Mouse (Mus musculus) forebrain, embryonic 10.5 days (tissue): ENCODE data around the gene Smarcd1. TPM values are rescaled to one million over a fixed set of nuclear protein-coding genes. Genes with fewer than 3 reads are reported as not detected.
A peak's percentile ranks its signal among the peaks of the same experiment; 100 is the strongest.
"Not testable (repeated sequence)": the region's sequence is repeated elsewhere in the genome, so short reads cannot be mapped to it uniquely, and the experiment has no call there.

ENCODE experiments used
- DNase-seq: peaks from one replicate; pipeline ENCODE4 v3.0.0-alpha.2; 2017; ENCODE audit warnings: low spot score; ENCODE audit errors: extremely low spot score
- H3K27ac ChIP-seq: fragments of 300-500 bp; sonication (generic); 2 replicates; pipeline ENCODE4 v1.5.1; 2016; ENCODE audit warnings: mild to moderate bottlenecking
- H3K27me3 ChIP-seq: fragments of 300-500 bp; sonication (generic); 2 replicates; pipeline ENCODE4 v1.6.1; 2016; ENCODE audit warnings: mild to moderate bottlenecking; ENCODE audit not compliant: poor library complexity, severe bottlenecking
- H3K36me3 ChIP-seq: fragments of 300-500 bp; sonication (generic); replicated peaks from 2 replicates; pipeline ENCODE4 v1.6.1; 2016; ENCODE audit warnings: mild to moderate bottlenecking, moderate library complexity
- H3K4me1 ChIP-seq: fragments of 300-500 bp; sonication (generic); 2 replicates; pipeline ENCODE4 v1.6.1; 2016
- H3K4me3 ChIP-seq: fragments of 300-500 bp; sonication (generic); 2 replicates; pipeline ENCODE4 v1.5.1; 2016; ENCODE audit warnings: mild to moderate bottlenecking, moderate library complexity
- H3K9me3 ChIP-seq: fragments of 300-500 bp; sonication (generic); 2 replicates; pipeline ENCODE4 v1.6.1; 2016; ENCODE audit warnings: mild to moderate bottlenecking, moderate library complexity
- WGBS: fragments of 180-500 bp; shearing (Covaris S2); methylation state at CpG from one replicate; pipeline ENCODE4 v1.1.7; 2016; 5-methylcytosine and 5-hydroxymethylcytosine counted together
- polyA plus RNA-seq: library from polyadenylated mRNA; unstranded; fragments of >200 nt; fragmentation: Nextera tagmentation; extraction: Ambion mirVana; gene quantifications from 2 replicates; pipeline ENCODE4 v1.2.1, GENCODE M21; 2016

Smarcd1 gene
- polyA plus RNA-seq, 1 experiment from 2014 or later = 91.5 TPM

- no peaks in the 10 kb centered on the region for H3K9me3 ChIP-seq
- peaks cover 46% of the 10 kb centered on the region for H3K27me3 ChIP-seq
- 0 out of 2 replicates have a peak overlapping the region, but pooled peaks have one; percentile 6 for H3K27ac ChIP-seq
- H3K4me3 ChIP-seq = no peak overlapping the region
- DNase-seq = no peak
- H3K4me1 ChIP-seq = peaks cover 30% of the 10 kb centered on the region
- 63% methylated on average over 9 of the region's 9 CpGs for WGBS
- H3K36me3 ChIP-seq = no peaks in the 10 kb centered on the region
These were observed 10.0 kb upstream of the Smarcd1 start for GRCm38 (mm10) chr15:99691976-99692375.

GRCm38 (mm10) chr15:99697309-99697708 is 4.6 kb upstream of the Smarcd1 start:
- no peak for DNase-seq

GRCm38 (mm10) chr15:99698533-99699085 is 3.3 kb upstream of the Smarcd1 start:
- 38% methylated on average over 20 of the region's 20 CpGs for WGBS
- Histone ChIP-seq H3K27ac (no peak overlapping the region), H3K27me3 (peaks cover 35% of the 10 kb centered on the region), H3K9me3 (no peaks in the 10 kb centered on the region), H3K4me1 (peaks cover 50% of the 10 kb centered on the region), H3K36me3 (peaks cover 6% of the 10 kb centered on the region), H3K4me3 (peak overlapping the region; percentile 7; the same call in 1 of the 2 replicates)
- DNase-seq = no peak

More at GRCm38 (mm10) chr15:99697309-99697708, 4.6 kb upstream of the Smarcd1 start:
- Histone ChIP-seq H3K4me1 (peaks cover 37% of the 10 kb centered on the region), H3K4me3 (no peak overlapping the region), H3K9me3 (no peaks in the 10 kb centered on the region), H3K36me3 (no peaks in the 10 kb centered on the region), H3K27me3 (peaks cover 44% of the 10 kb centered on the region), H3K27ac (no peak overlapping the region)
- WGBS = 36% methylated on average over 2 of the region's 2 CpGs

- Histone ChIP-seq H3K4me3 (no peak overlapping the region), H3K4me1 (peaks cover 52% of the 10 kb centered on the region), H3K27ac (no peak overlapping the region), H3K27me3 (peaks cover 35% of the 10 kb centered on the region), H3K9me3 (no peaks in the 10 kb centered on the region), H3K36me3 (peaks cover 17% of the 10 kb centered on the region)
- no peak for DNase-seq
- 93% methylated on average over 10 of the region's 10 CpGs for WGBS
These were observed 2.2 kb upstream of the Smarcd1 start for GRCm38 (mm10) chr15:99699715-99700114.

GRCm38 (mm10) chr15:99700219-99701106 is 1.5 kb upstream of the Smarcd1 start:
- no peak overlapping the region for H3K27ac ChIP-seq
- peaks cover 55% of the 10 kb centered on the region for H3K4me1 ChIP-seq
- no peaks in the 10 kb centered on the region for H3K9me3 ChIP-seq
- DNase-seq = no peak
- WGBS = 89% methylated on average over 18 of the region's 18 CpGs
- H3K27me3 ChIP-seq = peaks cover 35% of the 10 kb centered on the region
- H3K36me3 ChIP-seq = peaks cover 22% of the 10 kb centered on the region
- no peak overlapping the region for H3K4me3 ChIP-seq

- Histone ChIP-seq H3K4me3 (peak overlapping the region; percentile 90), H3K27ac (peak overlapping the region; percentile 99), H3K27me3 (peaks cover 31% of the 10 kb centered on the region), H3K36me3 (peaks cover 32% of the 10 kb centered on the region), H3K4me1 (peaks cover 55% of the 10 kb centered on the region)
- H3K9me3 ChIP-seq, DNase-seq: not testable (repeated sequence)
- 49% methylated on average over 16 of the region's 16 CpGs for WGBS
These were observed 310 bp upstream of the Smarcd1 start for GRCm38 (mm10) chr15:99701640-99701998.

- H3K27ac ChIP-seq = peak overlapping the region; percentile 99
- WGBS = 65% methylated on average over 9 of the region's 9 CpGs
- H3K9me3 ChIP-seq = no peaks in the 10 kb centered on the region
These were observed 1.2 kb downstream of the Smarcd1 start for GRCm38 (mm10) chr15:99703104-99703503.

GRCm38 (mm10) chr15:99703676-99704040 is 1.7 kb downstream of the Smarcd1 start:
- peaks cover 52% of the 10 kb centered on the region for H3K4me1 ChIP-seq
- no peak for DNase-seq
- H3K27ac ChIP-seq = peak overlapping the region; percentile 72; the same call in 1 of the 2 replicates
- peaks cover 10% of the 10 kb centered on the region for H3K27me3 ChIP-seq
- 69% methylated on average over 5 of the region's 5 CpGs for WGBS
- no peaks in the 10 kb centered on the region for H3K9me3 ChIP-seq
- peak overlapping the region; percentile 90 for H3K4me3 ChIP-seq
- H3K36me3 ChIP-seq = peaks cover 53% of the 10 kb centered on the region

More at GRCm38 (mm10) chr15:99703104-99703503, 1.2 kb downstream of the Smarcd1 start:
- H3K4me3 ChIP-seq = peak overlapping the region; percentile 90
- peaks cover 47% of the 10 kb centered on the region for H3K36me3 ChIP-seq
- DNase-seq = no peak
- peaks cover 16% of the 10 kb centered on the region for H3K27me3 ChIP-seq
- peaks cover 55% of the 10 kb centered on the region for H3K4me1 ChIP-seq

GRCm38 (mm10) chr15:99704041-99704681 is 2.2 kb downstream of the Smarcd1 start:
- Histone ChIP-seq H3K36me3 (peaks cover 58% of the 10 kb centered on the region), H3K27me3 (peaks cover 5% of the 10 kb centered on the region), H3K9me3 (no peaks in the 10 kb centered on the region), H3K4me1 (peaks cover 47% of the 10 kb centered on the region), H3K4me3 (peak overlapping the region; percentile 90), H3K27ac (peak overlapping the region; percentile 72)
- DNase-seq = no peak
- 30% methylated on average over 23 of the region's 23 CpGs for WGBS

GRCm38 (mm10) chr15:99704881-99705280 is 3.0 kb downstream of the Smarcd1 start:
- H3K4me1 ChIP-seq = peaks cover 47% of the 10 kb centered on the region
- no peaks in the 10 kb centered on the region for H3K9me3 ChIP-seq
- DNase-seq = no peak
- WGBS = 43% methylated on average over 7 of the region's 7 CpGs
- peak overlapping the region; percentile 90; the same call in 1 of the 2 replicates for H3K4me3 ChIP-seq
- no peaks in the 10 kb centered on the region for H3K27me3 ChIP-seq
- peaks cover 65% of the 10 kb centered on the region for H3K36me3 ChIP-seq
- peak overlapping the region; percentile 72 for H3K27ac ChIP-seq

- H3K4me3 ChIP-seq = peak within 1 kb of the TSS; percentile 90
- H3K27me3 ChIP-seq = no peaks in the 10 kb centered on the region
- 64% methylated on average over 11 of the region's 11 CpGs for WGBS
These were observed 3.6 kb downstream of the Smarcd1 start, which contains the start of gene Gm17349 for GRCm38 (mm10) chr15:99705440-99706048. Gene Gm17349 (minus strand): TSS chr15:99705490.

GRCm38 (mm10) chr15:99708176-99708575 is 6.2 kb downstream of the Smarcd1 start:
- WGBS = 95% methylated on average over 13 of the region's 13 CpGs
- Histone ChIP-seq H3K36me3 (peaks cover 96% of the 10 kb centered on the region), H3K27ac (no peak overlapping the region), H3K27me3 (no peaks in the 10 kb centered on the region), H3K9me3 (no peaks in the 10 kb centered on the region), H3K4me3 (no peak overlapping the region), H3K4me1 (peaks cover 26% of the 10 kb centered on the region)
- no peak for DNase-seq

More at GRCm38 (mm10) chr15:99705440-99706048, 3.6 kb downstream of the Smarcd1 start, which contains the start of gene Gm17349:
- Histone ChIP-seq H3K27ac (peak within 1 kb of the TSS; percentile 72), H3K36me3 (peaks cover 71% of the 10 kb centered on the region), H3K9me3 (no peaks in the 10 kb centered on the region), H3K4me1 (peaks cover 42% of the 10 kb centered on the region)
- DNase-seq = peak; percentile 61
